Mouse (Mus musculus): ENCODE results near the gene Txnrd3. TPM values are rescaled to one million over a fixed set of nuclear protein-coding genes. Genes with fewer than 3 reads are reported as not detected.

Gene Txnrd3
- polyA plus RNA-seq (2012; rRNA removed) = 199 and 208 TPM in 2 replicates

- peak within 1 kb of the TSS; percentile 91 for H3K4me3 ChIP-seq (ENCODE audit: control insufficient read depth, low read depth, low read length)
- TF ChIP-seq CTCF (IDR thresholded peaks at IDR 0.05; ENCODE audit: control insufficient read depth, insufficient read depth, insufficient replicate concordance, low read depth, low read length) = no peak; the same call in 1 of the 2 replicates
- TF ChIP-seq POLR2A (IDR thresholded peaks at IDR 0.05; ENCODE audit: control insufficient read depth, low read depth, low read length) = peak; percentile 82
These were observed at the start of gene Txnrd3 for GRCm38 (mm10) chr6:89643798-89644270. TSS of gene Txnrd3 (plus strand) at chr6:89643988.

GRCm38 (mm10) chr6:89595018-89595776 is 48.6 kb upstream of the Txnrd3 start, which contains the start of gene Chchd6:
TSS of gene Chchd6 (minus strand) at chr6:89595652.
- Histone ChIP-seq H3K4me1 (ENCODE audit: control insufficient read depth, insufficient read depth, low read length) (no peaks in the 10 kb centered on the region), H3K27me3 (ENCODE audit: control insufficient read depth, insufficient read depth, low read length) (no peaks in the 10 kb centered on the region), H3K36me3 (ENCODE audit: control insufficient read depth, insufficient read depth, low read length) (no peaks in the 10 kb centered on the region), H3K27ac (ENCODE audit: control insufficient read depth, insufficient read depth, low read depth, low read length) (peak within 1 kb of the TSS; percentile 73), H3K4me3 (ENCODE audit: control insufficient read depth, low read depth, low read length) (peak within 1 kb of the TSS; percentile 96)
- peak; percentile 95 for TF ChIP-seq POLR2A (IDR thresholded peaks at IDR 0.05; ENCODE audit: control insufficient read depth, low read depth, low read length)
- no peak for TF ChIP-seq CTCF (IDR thresholded peaks at IDR 0.05; ENCODE audit: control insufficient read depth, insufficient read depth, insufficient replicate concordance, low read depth, low read length)

More at GRCm38 (mm10) chr6:89643798-89644270, at the start of gene Txnrd3:
- Histone ChIP-seq H3K27ac (ENCODE audit: control insufficient read depth, insufficient read depth, low read depth, low read length) (peak within 1 kb of the TSS; percentile 88), H3K4me1 (ENCODE audit: control insufficient read depth, insufficient read depth, low read length) (peaks cover 15% of the 10 kb centered on the region), H3K27me3 (ENCODE audit: control insufficient read depth, insufficient read depth, low read length) (no peaks in the 10 kb centered on the region), H3K36me3 (ENCODE audit: control insufficient read depth, insufficient read depth, low read length) (no peaks in the 10 kb centered on the region; the same call in 1 of the 2 replicates)

GRCm38 (mm10) chr6:89595777-89596146 is 48.0 kb upstream of the Txnrd3 start:
- Histone ChIP-seq H3K27ac (ENCODE audit: control insufficient read depth, insufficient read depth, low read depth, low read length) (no peak overlapping the region), H3K36me3 (ENCODE audit: control insufficient read depth, insufficient read depth, low read length) (no peaks in the 10 kb centered on the region), H3K27me3 (ENCODE audit: control insufficient read depth, insufficient read depth, low read length) (no peaks in the 10 kb centered on the region), H3K4me1 (ENCODE audit: control insufficient read depth, insufficient read depth, low read length) (no peaks in the 10 kb centered on the region), H3K4me3 (ENCODE audit: control insufficient read depth, low read depth, low read length) (peak overlapping the region; percentile 96)
- no peak for TF ChIP-seq CTCF (IDR thresholded peaks at IDR 0.05; ENCODE audit: control insufficient read depth, insufficient read depth, insufficient replicate concordance, low read depth, low read length)
- no peak for TF ChIP-seq POLR2A (IDR thresholded peaks at IDR 0.05; ENCODE audit: control insufficient read depth, low read depth, low read length)

- Histone ChIP-seq H3K36me3 (ENCODE audit: control insufficient read depth, insufficient read depth, low read length) (no peaks in the 10 kb centered on the region), H3K4me1 (ENCODE audit: control insufficient read depth, insufficient read depth, low read length) (no peaks in the 10 kb centered on the region), H3K27ac (ENCODE audit: control insufficient read depth, insufficient read depth, low read depth, low read length) (no peak overlapping the region), H3K27me3 (ENCODE audit: control insufficient read depth, insufficient read depth, low read length) (no peaks in the 10 kb centered on the region), H3K4me3 (ENCODE audit: control insufficient read depth, low read depth, low read length) (no peak overlapping the region)
- TF ChIP-seq CTCF (IDR thresholded peaks at IDR 0.05; ENCODE audit: control insufficient read depth, insufficient read depth, insufficient replicate concordance, low read depth, low read length) (no peak), POLR2A (IDR thresholded peaks at IDR 0.05; ENCODE audit: control insufficient read depth, low read depth, low read length) (no peak)
These were observed 47.3 kb upstream of the Txnrd3 start for GRCm38 (mm10) chr6:89596510-89596909.

- Histone ChIP-seq H3K4me3 (ENCODE audit: control insufficient read depth, low read depth, low read length) (no peak overlapping the region), H3K36me3 (ENCODE audit: control insufficient read depth, insufficient read depth, low read length) (no peaks in the 10 kb centered on the region), H3K4me1 (ENCODE audit: control insufficient read depth, insufficient read depth, low read length) (no peaks in the 10 kb centered on the region), H3K27me3 (ENCODE audit: control insufficient read depth, insufficient read depth, low read length) (no peaks in the 10 kb centered on the region), H3K27ac (ENCODE audit: control insufficient read depth, insufficient read depth, low read depth, low read length) (no peak overlapping the region)
- no peak for TF ChIP-seq CTCF (IDR thresholded peaks at IDR 0.05; ENCODE audit: control insufficient read depth, insufficient read depth, insufficient replicate concordance, low read depth, low read length)
- no peak for TF ChIP-seq POLR2A (IDR thresholded peaks at IDR 0.05; ENCODE audit: control insufficient read depth, low read depth, low read length)
These were observed 37.7 kb upstream of the Txnrd3 start for GRCm38 (mm10) chr6:89606096-89606495.

- TF ChIP-seq POLR2A (IDR thresholded peaks at IDR 0.05; ENCODE audit: control insufficient read depth, low read depth, low read length) (no peak), CTCF (IDR thresholded peaks at IDR 0.05; ENCODE audit: control insufficient read depth, insufficient read depth, insufficient replicate concordance, low read depth, low read length) (peak; percentile 73; the same call in 1 of the 2 replicates)
- H3K4me1 ChIP-seq (ENCODE audit: control insufficient read depth, insufficient read depth, low read length) = no peaks in the 10 kb centered on the region
- no peaks in the 10 kb centered on the region for H3K27me3 ChIP-seq (ENCODE audit: control insufficient read depth, insufficient read depth, low read length)
- no peak overlapping the region for H3K4me3 ChIP-seq (ENCODE audit: control insufficient read depth, low read depth, low read length)
- H3K27ac ChIP-seq (ENCODE audit: control insufficient read depth, insufficient read depth, low read depth, low read length) = no peak overlapping the region
- no peaks in the 10 kb centered on the region for H3K36me3 ChIP-seq (ENCODE audit: control insufficient read depth, insufficient read depth, low read length)
These were observed 35.8 kb upstream of the Txnrd3 start for GRCm38 (mm10) chr6:89607999-89608398.

GRCm38 (mm10) chr6:89613336-89614106 is 30.3 kb upstream of the Txnrd3 start:
- TF ChIP-seq CTCF (IDR thresholded peaks at IDR 0.05; ENCODE audit: control insufficient read depth, insufficient read depth, insufficient replicate concordance, low read depth, low read length) (no peak), POLR2A (IDR thresholded peaks at IDR 0.05; ENCODE audit: control insufficient read depth, low read depth, low read length) (no peak)
- H3K4me1 ChIP-seq (ENCODE audit: control insufficient read depth, insufficient read depth, low read length) = no peaks in the 10 kb centered on the region
- no peak overlapping the region for H3K27ac ChIP-seq (ENCODE audit: control insufficient read depth, insufficient read depth, low read depth, low read length)
- no peaks in the 10 kb centered on the region for H3K36me3 ChIP-seq (ENCODE audit: control insufficient read depth, insufficient read depth, low read length)
- H3K4me3 ChIP-seq (ENCODE audit: control insufficient read depth, low read depth, low read length) = no peak overlapping the region
- no peaks in the 10 kb centered on the region for H3K27me3 ChIP-seq (ENCODE audit: control insufficient read depth, insufficient read depth, low read length)
